Mouse (Mus musculus) CH12.LX (cell line): ENCODE data around the gene Inpp5d.

Experiments
- CHD2 ChIP-seq: IDR thresholded peaks from 2 replicates; pipeline ENCODE4 v1.6.1; 2011; ENCODE audit warnings: low read length, improper control_type of control experiment
- NELFE ChIP-seq: IDR thresholded peaks from 2 replicates; pipeline ENCODE4 v1.6.1; 2011; ENCODE audit warnings: low read depth, low read length, improper control_type of control experiment

- peak; percentile 15; the same call in 1 of the 2 replicates for TF ChIP-seq CHD2
- TF ChIP-seq NELFE: peak; percentile 79
Observed at GRCm38 (mm10) chr1:87620211-87620668, at the start of gene Inpp5d.
